4 mouse cellular contexts compared by ENCODE assay signal in the genomic region with DNA sequence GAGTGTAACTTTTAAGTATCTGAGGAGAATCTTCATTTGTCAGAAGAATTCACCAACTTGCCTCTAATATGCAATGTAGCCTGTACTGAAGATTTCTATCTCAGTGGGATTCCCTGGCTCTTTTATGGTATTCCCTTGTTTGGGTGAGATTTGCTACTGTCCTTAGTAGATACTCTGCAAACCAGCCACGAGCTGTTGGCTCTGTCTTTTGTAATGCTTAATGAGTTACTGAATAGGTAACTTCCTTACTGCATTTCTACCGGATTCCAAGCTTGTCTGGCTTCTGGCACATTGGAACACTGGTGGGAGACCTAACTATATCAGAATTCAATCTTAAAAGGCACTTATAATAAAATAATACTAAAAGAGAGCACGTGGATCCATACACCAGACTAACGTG.
A peak's percentile ranks its signal among the peaks of the same experiment; 100 is the strongest.
DNase-seq lines count a peak whose midpoint lies in the region.
"Not testable (repeated sequence)": the region's sequence is repeated elsewhere in the genome, so short reads cannot be mapped to it uniquely, and the experiment has no call there.

No protein-coding gene starts in this region.

- not testable (repeated sequence) for H3K9me3 ChIP-seq in ES-E14 (ENCODE audit: control insufficient read depth, insufficient read depth, low read depth, low read length)

- in situ Hi-C loops in ES-E14 (cut with MboI; ENCODE audit: low sequenced_read_pairs in 2 of 2, unreplicated experiment in 2 of 2), result not testable (repeated sequence)

- H3K9ac ChIP-seq in ES-E14 (ENCODE audit: insufficient read depth, low read depth, low read length, poor library complexity, severe bottlenecking), result not testable (repeated sequence)

- H3K4me3 ChIP-seq in ES-E14 (ENCODE audit: insufficient read depth in 1 of 2, low read depth in 1 of 2, low read length in 2 of 2, poor library complexity in 1 of 2, severe bottlenecking in 1 of 2), result not testable (repeated sequence)

- not testable (repeated sequence) for H3K36me3 ChIP-seq in ES-E14 (ENCODE audit: control insufficient read depth, insufficient read depth, low read length, poor library complexity, severe bottlenecking)

- not testable (repeated sequence) for H3K4me1 ChIP-seq in ES-E14 (ENCODE audit: control insufficient read depth in 2 of 2, insufficient read depth in 2 of 2, low read length in 2 of 2, poor library complexity in 1 of 2)

- DNase-seq in ES-CJ7 (ENCODE audit: low read depth, low spot score) (peak; percentile 59), ES-E14 (ENCODE audit: low read depth, low spot score) (peak; percentile 24), R1 (ENCODE audit: low read depth, low spot score) (peak; percentile 83), ZHBTc4 (ENCODE audit: low read depth, low spot score) (peak; percentile 53)

- H3K27ac ChIP-seq in ES-E14 (ENCODE audit: insufficient read depth, low read depth, low read length, poor library complexity, severe bottlenecking), result not testable (repeated sequence)

Comparison
In these comparisons a context has a peak if more than half of its experiments do, and no peak if none do; other contexts are left out.
1. DNase-seq: peak in every context shown above with its lines; median percentile 83 in R1; 59 in ES-CJ7; 53 in ZHBTc4; 24 in ES-E14.